Mouse (Mus musculus) olfactory bulb, adult 2 months (tissue): ENCODE results near the gene Creb3l1.

Source experiments
- CTCF ChIP-seq: fragments of 200-500 bp; IDR thresholded peaks from 2 replicates; pipeline ENCODE4 v1.5.1; 2012; ENCODE audit warnings: low read depth, mild to moderate bottlenecking, low read length, moderate library complexity; ENCODE audit not compliant: insufficient read depth
- POLR2A ChIP-seq: fragments of 200-500 bp; IDR thresholded peaks from 2 replicates; pipeline ENCODE4 v1.6.1; 2012; ENCODE audit warnings: mild to moderate bottlenecking, low read depth, low read length, moderate library complexity; ENCODE audit not compliant: insufficient read depth

GRCm38 (mm10) chr2:92048034-92048690 is 23.9 kb upstream of the Creb3l1 start:
- TF ChIP-seq CTCF (no peak), POLR2A (no peak)
